Mouse (Mus musculus): ENCODE data around the gene Nudt19. TPM values are rescaled to one million over a fixed set of nuclear protein-coding genes. Genes with fewer than 3 reads are reported as not detected.
"Not testable (repeated sequence)": the region's sequence is repeated elsewhere in the genome, so short reads cannot be mapped to it uniquely, and the experiment has no call there.

Nudt19 gene
- total and polyA plus RNA-seq, 2 experiments from 2014 or later, result 62.5 to 148 TPM

DNA sequence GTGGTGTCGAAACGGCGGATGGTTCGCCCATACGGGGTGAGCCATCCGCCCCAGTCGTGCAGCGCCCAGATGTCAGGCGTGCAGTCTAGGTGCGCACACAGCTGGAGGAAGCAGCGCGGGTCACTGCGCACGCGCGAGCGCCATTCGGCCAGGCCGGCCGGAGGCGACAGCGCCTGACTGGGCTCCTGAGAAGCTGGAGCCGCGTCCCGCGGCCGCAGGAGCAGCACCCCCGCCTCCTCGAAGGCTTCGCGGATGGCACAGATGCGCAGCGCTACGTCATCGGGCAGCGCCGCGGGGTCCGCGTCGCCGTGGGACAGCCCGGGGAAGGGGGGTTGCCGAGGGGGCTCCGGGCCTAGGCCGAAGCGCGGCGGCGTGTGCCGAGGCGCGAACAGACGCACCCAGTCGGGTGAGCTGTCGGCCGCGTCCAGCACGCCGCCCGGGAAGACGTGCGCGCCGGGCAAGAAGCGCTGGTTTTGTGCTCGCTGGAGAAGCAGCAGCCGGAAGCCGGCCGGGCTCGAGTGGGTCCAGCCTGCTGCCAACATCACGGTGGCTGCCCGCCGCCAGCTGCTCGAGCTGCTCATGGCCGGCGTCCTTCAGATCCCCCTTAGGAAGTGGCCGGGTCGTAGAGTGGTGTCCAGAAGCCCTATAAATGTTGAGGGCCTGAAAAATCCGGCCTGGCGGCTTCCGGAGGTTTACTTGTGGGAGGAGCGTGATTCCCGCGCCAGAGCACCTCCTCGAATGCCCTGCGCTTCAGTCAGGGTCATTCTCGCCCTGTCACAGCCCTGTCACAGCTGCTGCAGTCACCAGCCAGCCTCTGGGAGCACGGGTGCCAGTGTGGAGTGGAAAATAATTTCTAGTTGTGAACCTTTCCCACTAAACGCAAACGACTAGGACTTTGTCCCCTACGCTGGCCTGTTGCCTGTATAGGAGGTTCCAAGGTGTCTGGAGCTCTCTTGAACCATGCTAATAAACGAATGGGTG is 590 bp downstream of the Nudt19 start:
- no peak for TF ChIP-seq CTCF (IDR thresholded peaks at IDR 0.05; ENCODE audit: low read depth)
- Histone ChIP-seq H3K9me3 (ENCODE audit: low read length) (no peaks in the 10 kb centered on the region), H3K9ac (peak overlapping the region; percentile 83), H3K4me1 (ENCODE audit: insufficient read depth) (peaks cover 5% of the 10 kb centered on the region; the same call in 1 of the 2 replicates), H3K36me3 (ENCODE audit: insufficient read depth) (peaks cover 4% of the 10 kb centered on the region), H3K4me2 (ENCODE audit: low read depth) (peak overlapping the region; percentile 95), H3K4me3 (ENCODE audit: low read depth, low read length) (peak overlapping the region; percentile 59), H3K27ac (ENCODE audit: low read depth, low read length) (peak overlapping the region; percentile 89), H3K27me3 (ENCODE audit: insufficient read depth, low read length) (no peaks in the 10 kb centered on the region)
- peak; percentile 95 for ATAC-seq
- peak; percentile 95 for DNase-seq
- 2% methylated on average over 91 of the region's 93 CpGs for WGBS

DNA sequence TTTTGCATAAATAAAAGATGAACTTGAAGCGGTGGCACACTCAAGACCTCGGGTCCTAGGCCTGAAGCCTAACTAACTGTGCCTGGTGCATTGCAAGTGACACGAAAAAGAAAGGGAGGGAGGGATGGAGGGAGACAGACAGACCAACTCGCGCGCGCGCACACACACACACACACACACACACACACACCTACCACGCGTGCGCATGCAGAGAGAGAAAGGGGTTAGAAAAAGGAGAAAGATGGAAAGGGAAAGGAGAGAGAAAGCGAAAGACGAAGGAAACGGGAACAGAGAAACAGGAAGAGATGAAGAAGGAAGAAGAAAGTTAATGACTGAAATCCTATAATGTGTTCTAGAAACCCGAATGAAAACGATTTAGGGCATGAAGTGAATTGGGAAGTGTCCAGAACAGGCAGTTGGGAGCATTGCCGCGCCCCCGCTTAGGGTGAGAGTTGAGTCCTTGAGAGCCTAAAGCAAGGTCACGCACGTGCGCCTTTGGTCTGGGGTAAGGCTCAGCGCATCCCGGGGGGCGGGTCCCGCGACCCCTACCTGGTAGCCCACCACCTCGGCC is 1.4 kb downstream of the Nudt19 start:
- DNase-seq (peak; percentile 76), ATAC-seq (peak; percentile 47)
- Histone ChIP-seq H3K27ac (ENCODE audit: low read depth, low read length) (peak overlapping the region; percentile 89), H3K4me2 (ENCODE audit: low read depth) (peak overlapping the region; percentile 95), H3K9ac (peak overlapping the region; percentile 83), H3K9me3 (ENCODE audit: low read length) (no peaks in the 10 kb centered on the region), H3K36me3 (ENCODE audit: insufficient read depth) (peaks cover 10% of the 10 kb centered on the region), H3K4me1 (ENCODE audit: insufficient read depth) (peaks cover 5% of the 10 kb centered on the region; the same call in 1 of the 2 replicates), H3K27me3 (ENCODE audit: insufficient read depth, low read length) (no peaks in the 10 kb centered on the region), H3K4me3 (ENCODE audit: low read depth, low read length) (peak overlapping the region; percentile 59)
- no peak for TF ChIP-seq CTCF (IDR thresholded peaks at IDR 0.05; ENCODE audit: low read depth)
- 4% methylated on average over 28 of the region's 28 CpGs for WGBS

DNA sequence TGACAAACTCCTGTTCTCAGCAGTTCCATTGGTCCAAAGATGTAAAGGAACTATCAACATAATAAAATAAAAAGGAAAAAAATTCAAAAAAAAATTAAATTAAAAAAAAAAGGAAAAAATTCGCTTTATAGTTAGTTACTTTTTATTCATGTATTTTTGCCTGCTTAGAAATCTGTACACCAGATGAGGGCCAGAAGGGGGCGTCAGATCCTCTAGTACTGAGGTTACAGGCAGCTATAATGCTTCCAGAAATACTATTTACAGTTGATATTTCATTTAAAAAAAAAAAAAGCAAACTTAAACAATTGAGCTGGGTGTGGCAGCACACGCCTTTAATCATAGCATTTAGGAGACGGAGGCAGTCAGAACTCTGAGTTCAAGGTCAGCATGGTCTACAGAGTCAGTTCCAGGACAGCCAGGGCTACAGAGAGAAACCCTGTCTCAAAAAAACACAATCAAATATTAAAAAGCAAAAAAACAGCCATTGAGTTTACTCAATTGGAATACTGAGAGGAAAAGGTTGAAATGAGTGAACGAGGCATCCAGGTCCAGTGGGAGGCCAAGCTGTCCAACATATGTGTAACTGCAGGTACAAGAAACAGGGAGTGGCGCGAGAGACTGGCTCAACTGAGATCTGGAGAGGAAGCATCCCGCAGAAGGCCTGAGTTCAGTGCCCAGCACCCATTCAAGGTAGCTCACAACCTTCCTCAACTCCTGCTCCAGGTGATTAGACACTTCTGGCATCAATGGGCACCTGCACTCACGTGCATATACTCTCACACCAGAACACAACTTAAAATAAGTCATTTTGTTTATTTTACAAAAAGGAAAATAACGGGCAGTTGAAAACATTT is 2.1 kb downstream of the Nudt19 start:
- peak; percentile 54 for DNase-seq
- WGBS, result 61% methylated on average over 10 of the region's 10 CpGs

DNA sequence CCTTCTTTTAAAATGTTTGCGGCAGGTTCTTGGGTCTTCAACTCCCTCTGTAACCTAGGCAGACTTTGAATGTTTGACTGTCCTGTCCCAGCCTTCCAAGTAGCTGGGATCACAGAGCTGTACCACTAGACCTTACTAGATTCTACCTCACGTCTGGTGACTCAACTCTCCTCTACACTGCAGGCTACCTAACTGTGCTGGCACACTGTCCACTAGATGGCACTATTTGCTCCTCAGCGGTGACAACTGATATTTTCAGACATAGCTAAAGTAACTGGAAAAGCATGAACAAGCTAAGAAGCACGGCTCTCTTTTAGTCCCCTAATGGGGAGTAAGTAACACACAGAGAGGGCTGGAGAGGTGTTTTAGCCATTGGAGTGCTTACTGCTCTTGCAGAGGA is 10.2 kb downstream of the Nudt19 start:
- no peak overlapping the region for H3K9ac ChIP-seq
- H3K9me3 ChIP-seq (ENCODE audit: low read length), result no peaks in the 10 kb centered on the region
- no peak overlapping the region for H3K27ac ChIP-seq (ENCODE audit: low read depth, low read length)
- 28% methylated on average over 4 of the region's 4 CpGs for WGBS
- H3K4me1 ChIP-seq (ENCODE audit: insufficient read depth), result no peaks in the 10 kb centered on the region
- H3K27me3 ChIP-seq (ENCODE audit: insufficient read depth, low read length), result no peaks in the 10 kb centered on the region
- H3K36me3 ChIP-seq (ENCODE audit: insufficient read depth), result peaks cover 29% of the 10 kb centered on the region
- peak; percentile 81 for ATAC-seq
- peak; percentile 90 for TF ChIP-seq CTCF (IDR thresholded peaks at IDR 0.05; ENCODE audit: low read depth)
- no peak overlapping the region for H3K4me2 ChIP-seq (ENCODE audit: low read depth)
- peak; percentile 81 for DNase-seq
- no peak overlapping the region for H3K4me3 ChIP-seq (ENCODE audit: low read depth, low read length)

More for the DNA sequence above, 2.1 kb downstream of the Nudt19 start:
- TF ChIP-seq CTCF (IDR thresholded peaks at IDR 0.05; ENCODE audit: low read depth), result peak; percentile 37; the same call in 1 of the 2 replicates
- H3K9me3 ChIP-seq (ENCODE audit: low read length), result no peaks in the 10 kb centered on the region
- peaks cover 15% of the 10 kb centered on the region for H3K36me3 ChIP-seq (ENCODE audit: insufficient read depth)
- no peaks in the 10 kb centered on the region for H3K27me3 ChIP-seq (ENCODE audit: insufficient read depth, low read length)
- H3K4me3 ChIP-seq (ENCODE audit: low read depth, low read length), result peak overlapping the region; percentile 59
- no peak for ATAC-seq
- peak overlapping the region; percentile 95 for H3K4me2 ChIP-seq (ENCODE audit: low read depth)
- H3K27ac ChIP-seq (ENCODE audit: low read depth, low read length), result no peak overlapping the region
- peaks cover 5% of the 10 kb centered on the region; the same call in 1 of the 2 replicates for H3K4me1 ChIP-seq (ENCODE audit: insufficient read depth)
- peak overlapping the region; percentile 83; the same call in 1 of the 2 replicates for H3K9ac ChIP-seq

DNA sequence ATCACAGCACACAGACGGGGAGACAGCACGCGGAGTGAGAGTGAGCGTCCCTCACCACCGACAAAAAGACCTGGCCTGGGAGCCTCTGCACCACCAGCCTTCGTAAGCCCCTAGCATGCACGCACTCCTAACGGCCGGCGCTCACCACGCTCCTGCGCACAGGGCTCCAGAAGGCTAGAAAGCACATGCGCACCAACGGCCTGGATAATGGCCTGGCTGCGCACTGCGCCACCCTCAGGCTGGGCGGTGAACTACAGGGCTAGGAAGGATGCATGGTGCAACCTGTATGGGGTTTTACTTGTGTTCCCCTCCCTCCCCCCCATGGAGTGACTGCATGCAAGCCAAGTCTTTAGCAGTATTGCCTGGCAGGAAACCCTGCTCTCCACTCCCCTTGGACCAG is 18.5 kb downstream of the Nudt19 start, which contains the start of gene Tdrd12:
Tdrd12 (minus strand) TSS at position 184 of the 400 bp plus-strand sequence.
- WGBS, result 93% methylated on average over 17 of the region's 17 CpGs
- ATAC-seq, result no peak
- DNase-seq, result no peak
- Histone ChIP-seq H3K4me1 (ENCODE audit: insufficient read depth) (no peaks in the 10 kb centered on the region), H3K9ac (no peak within 1 kb of the TSS), H3K27ac (ENCODE audit: low read depth, low read length) (no peak within 1 kb of the TSS), H3K36me3 (ENCODE audit: insufficient read depth) (no peaks in the 10 kb centered on the region), H3K27me3 (ENCODE audit: insufficient read depth, low read length) (no peaks in the 10 kb centered on the region), H3K4me3 (ENCODE audit: low read depth, low read length) (no peak within 1 kb of the TSS), H3K9me3 (ENCODE audit: low read length) (no peaks in the 10 kb centered on the region), H3K4me2 (ENCODE audit: low read depth) (no peak within 1 kb of the TSS)
- peak; percentile 13; the same call in 1 of the 2 replicates for TF ChIP-seq CTCF (IDR thresholded peaks at IDR 0.05; ENCODE audit: low read depth)

DNA sequence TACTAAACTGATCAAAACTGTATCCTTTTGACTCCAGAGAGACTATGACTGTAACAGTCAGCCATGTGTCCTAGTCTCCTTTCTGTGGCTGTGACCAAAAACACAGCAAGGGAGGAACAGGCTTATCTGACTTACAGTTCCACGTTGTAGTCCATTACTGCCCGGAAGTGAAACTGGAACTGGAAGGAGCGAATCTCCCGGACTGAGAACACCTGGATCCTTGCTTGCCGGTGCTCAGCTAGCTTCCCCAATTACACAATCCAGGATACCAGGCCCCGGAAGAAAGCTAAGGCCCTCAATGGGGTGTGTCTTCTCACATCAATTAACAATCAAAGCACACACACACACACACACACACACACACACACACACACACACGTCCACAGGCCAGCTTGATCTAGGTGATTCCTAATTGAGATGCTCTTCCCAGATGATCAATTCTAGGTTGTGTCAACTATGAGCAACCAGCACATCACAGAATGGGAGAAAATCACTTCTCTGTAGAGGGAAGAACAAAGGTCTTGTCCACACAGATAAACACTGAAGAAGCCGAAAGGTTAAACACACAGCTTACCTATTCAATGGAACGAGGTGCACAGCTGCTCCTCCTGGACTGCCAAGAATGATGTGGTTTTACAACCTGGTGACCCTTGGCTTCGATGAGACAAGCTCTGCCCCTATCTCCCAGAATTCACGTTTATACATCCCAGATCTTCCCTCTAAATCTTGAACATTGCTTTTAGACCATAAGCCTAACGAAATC is 20.2 kb downstream of the Nudt19 start:
- Histone ChIP-seq H3K9ac (no peak overlapping the region), H3K4me1 (ENCODE audit: insufficient read depth) (no peaks in the 10 kb centered on the region), H3K27me3 (ENCODE audit: insufficient read depth, low read length) (no peaks in the 10 kb centered on the region), H3K4me3 (ENCODE audit: low read depth, low read length) (no peak overlapping the region), H3K9me3 (ENCODE audit: low read length) (no peaks in the 10 kb centered on the region), H3K4me2 (ENCODE audit: low read depth) (no peak overlapping the region), H3K36me3 (ENCODE audit: insufficient read depth) (no peaks in the 10 kb centered on the region), H3K27ac (ENCODE audit: low read depth, low read length) (no peak overlapping the region)
- DNase-seq, result no peak
- no peak for TF ChIP-seq CTCF (IDR thresholded peaks at IDR 0.05; ENCODE audit: low read depth)
- ATAC-seq, result no peak
- 84% methylated on average over 12 of the region's 12 CpGs for WGBS

GRCm38 (mm10) chr7:35530544-35530943 is 25.6 kb downstream of the Nudt19 start:
- H3K27me3 ChIP-seq (ENCODE audit: insufficient read depth, low read length); DNase-seq; H3K4me1 ChIP-seq (ENCODE audit: insufficient read depth); ATAC-seq; H3K36me3 ChIP-seq (ENCODE audit: insufficient read depth); H3K4me2 ChIP-seq (ENCODE audit: low read depth); H3K9ac ChIP-seq; H3K27ac ChIP-seq (ENCODE audit: low read depth, low read length); H3K9me3 ChIP-seq (ENCODE audit: low read length); H3K4me3 ChIP-seq (ENCODE audit: low read depth, low read length): not testable (repeated sequence)
- 35% methylated on average over 1 of the region's 1 CpGs for WGBS
